Mouse (Mus musculus) ES-E14 (cell line): ENCODE data around the gene Sapcd1.

Source experiments
- CHD2 ChIP-seq: IDR thresholded peaks from 2 replicates; pipeline ENCODE4 v1.6.1; 2014; ENCODE audit warnings: mild to moderate bottlenecking, low read depth, low read length, inconsistent platforms
- ZNF384 ChIP-seq: IDR thresholded peaks from 2 replicates; pipeline ENCODE4 v1.6.1; 2012; ENCODE audit warnings: low read depth, low read length, inconsistent platforms

GRCm38 (mm10) chr17:35020551-35020950, 7.3 kb downstream of the Sapcd1 start:
- TF ChIP-seq ZNF384 (no peak), CHD2 (no peak)
